Mouse (Mus musculus) thymus, adult 2 months (tissue): Measurements from ENCODE around the gene 4930432K21Rik.

Experiments
- CTCF ChIP-seq: fragments of 200-500 bp; IDR thresholded peaks from 2 replicates; pipeline ENCODE4 v1.5.1; 2012; ENCODE audit warnings: mild to moderate bottlenecking, control low read depth, low read length, moderate library complexity, borderline replicate concordance; ENCODE audit not compliant: control insufficient read depth, poor library complexity, insufficient read depth; ENCODE audit errors: extremely low read depth
- POLR2A ChIP-seq: fragments of 200-500 bp; IDR thresholded peaks from 2 replicates; pipeline ENCODE4 v1.6.1; 2012; ENCODE audit warnings: mild to moderate bottlenecking, low read length, control low read depth, moderate library complexity; ENCODE audit not compliant: control insufficient read depth, poor library complexity, insufficient read depth; ENCODE audit errors: extremely low read depth

DNA sequence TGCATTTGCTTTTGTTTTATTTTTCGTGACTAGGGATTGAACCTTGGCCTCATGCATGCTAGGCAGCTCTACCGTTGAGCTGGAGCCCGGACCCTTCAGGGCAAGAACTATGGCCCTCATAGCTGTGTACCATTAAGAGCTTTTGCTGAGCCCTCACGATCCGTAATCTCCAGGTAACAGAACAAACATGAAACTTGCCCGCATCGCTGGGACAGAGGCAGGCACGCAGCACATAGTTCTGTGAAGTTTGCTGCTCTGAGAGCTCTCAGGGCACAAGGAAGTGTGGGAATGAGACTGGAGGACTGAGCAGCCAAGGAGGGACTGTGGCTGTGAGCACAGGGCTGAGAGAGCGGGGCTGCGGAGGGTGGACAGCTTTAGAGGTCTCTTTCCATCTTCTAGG lies 40.8 kb downstream of the 4930432K21Rik start:
- TF ChIP-seq CTCF, result no peak
- TF ChIP-seq POLR2A, result no peak
